Mouse (Mus musculus): ENCODE results near the gene Tm6sf1.

The Tm6sf1 gene

DNA sequence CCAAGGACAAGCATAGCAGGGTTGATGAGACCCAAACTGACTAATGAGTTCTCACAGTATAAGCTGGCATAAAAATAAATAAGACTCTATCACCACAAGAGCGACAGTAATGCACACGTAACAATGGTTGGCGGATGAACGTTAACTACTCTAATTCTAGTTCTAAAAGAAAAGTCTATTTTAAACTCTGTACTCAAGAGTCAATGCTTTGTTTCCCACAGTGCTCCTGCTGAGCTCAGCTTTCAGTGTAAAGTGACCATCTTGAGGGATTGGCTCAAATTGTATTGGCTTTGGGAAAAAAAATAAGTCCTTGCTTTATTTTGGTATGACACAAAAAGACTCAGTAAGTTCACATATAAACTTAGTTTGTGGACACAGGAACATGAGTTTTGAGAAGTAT lies 26.3 kb downstream of the Tm6sf1 start:
- DNase-seq (ENCODE audit: inconsistent ontology term), result peak; percentile 30

DNA sequence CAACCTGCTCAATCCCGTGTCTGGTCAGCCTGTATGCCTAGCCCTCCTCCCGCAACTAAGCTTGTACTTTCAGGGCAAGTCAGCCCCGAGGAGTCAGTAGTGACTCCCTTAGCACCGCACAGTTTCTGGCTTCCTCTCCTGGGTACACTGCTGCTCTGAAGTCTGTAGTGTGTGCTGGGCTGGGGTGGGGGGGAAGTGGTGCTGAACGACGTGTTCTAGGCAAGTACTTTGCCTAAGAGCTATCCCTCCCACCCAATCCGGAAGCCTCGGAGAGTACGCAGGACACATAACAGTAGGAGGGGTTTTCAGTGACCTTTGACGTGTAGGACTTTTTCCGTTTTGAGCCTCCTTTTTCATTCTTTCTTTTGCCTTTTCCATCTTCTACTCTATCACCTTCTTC lies 40.6 kb downstream of the Tm6sf1 start:
- DNase-seq (ENCODE audit: inconsistent ontology term), result no peak

DNA sequence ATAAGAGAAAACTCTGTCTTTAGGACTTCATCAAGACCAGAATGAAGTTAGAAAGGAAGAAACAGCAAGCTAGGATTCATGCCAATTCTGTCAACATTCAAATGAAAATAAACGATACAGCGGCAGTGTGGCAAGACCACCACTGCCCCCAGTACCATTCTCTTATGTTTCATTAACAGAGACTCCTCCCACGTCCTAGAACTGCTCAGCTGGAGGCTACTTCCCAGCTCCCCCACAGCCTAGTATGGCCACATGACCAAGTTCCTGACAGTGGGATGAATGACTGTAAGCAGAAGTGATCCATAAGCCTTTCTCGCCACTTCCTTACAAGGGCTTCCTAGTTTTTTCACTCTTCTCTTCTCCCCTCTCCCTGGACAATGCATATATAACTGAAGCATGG lies 45.3 kb downstream of the Tm6sf1 start:
- no peak for DNase-seq (ENCODE audit: inconsistent ontology term)

DNA sequence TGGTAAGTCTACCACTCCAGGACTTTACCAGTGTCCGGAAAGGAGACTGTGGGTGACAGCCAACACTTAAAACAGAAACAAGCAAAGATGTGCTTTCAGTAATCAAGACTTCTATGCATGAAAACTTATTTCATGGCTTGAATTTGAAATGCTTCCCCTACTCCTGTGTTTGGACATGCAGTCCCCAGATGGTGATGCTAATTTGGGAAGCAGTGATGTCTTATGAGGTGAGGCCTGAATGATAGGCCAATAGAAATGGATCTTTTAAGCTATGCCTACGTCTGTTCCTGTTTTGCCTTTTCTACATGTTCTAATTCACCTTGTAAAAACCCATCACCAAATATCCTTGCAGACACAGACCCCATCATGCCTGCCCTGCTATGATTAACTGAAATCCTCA lies 46.1 kb downstream of the Tm6sf1 start:
- no peak for DNase-seq (ENCODE audit: inconsistent ontology term)

DNA sequence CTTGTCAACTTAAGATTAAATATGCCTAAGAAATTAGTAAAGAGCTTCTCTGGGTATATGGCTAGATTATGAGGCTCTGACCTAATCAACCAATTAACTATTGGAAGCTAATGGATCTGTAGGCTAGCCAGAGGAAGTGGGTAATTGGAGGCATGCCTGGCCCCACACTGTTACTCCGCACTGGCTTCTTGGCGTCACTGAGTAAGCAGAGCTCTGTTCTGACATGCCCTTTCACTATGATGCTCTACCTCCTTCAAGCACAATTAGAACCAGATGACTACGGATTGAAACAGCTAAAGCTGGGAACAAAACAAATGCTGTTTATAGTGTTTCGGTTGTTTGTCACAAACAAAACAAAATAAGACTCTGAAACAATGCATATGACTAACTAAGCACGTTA lies 59.5 kb downstream of the Tm6sf1 start:
- DNase-seq (ENCODE audit: inconsistent ontology term), result peak; percentile 65

DNA sequence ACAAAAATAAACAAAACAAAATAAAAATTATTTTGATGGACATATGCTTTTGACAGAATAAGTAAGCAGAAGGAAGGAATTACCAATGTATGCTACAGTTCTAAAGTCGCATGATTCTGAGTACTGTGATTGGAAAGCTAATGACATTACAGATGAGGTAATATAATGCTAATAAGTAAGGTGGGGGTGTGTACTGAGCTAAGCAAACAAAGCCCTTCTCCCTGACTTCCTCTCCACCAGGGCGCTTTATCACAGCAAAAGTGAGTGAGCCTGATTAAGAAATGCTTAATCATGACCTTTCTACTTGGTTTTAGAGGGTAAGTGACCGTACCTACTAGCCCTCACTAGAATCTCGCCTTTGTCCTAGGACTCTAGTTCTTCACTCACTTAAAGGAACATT lies 61.5 kb downstream of the Tm6sf1 start:
- DNase-seq (ENCODE audit: inconsistent ontology term), result no peak

DNA sequence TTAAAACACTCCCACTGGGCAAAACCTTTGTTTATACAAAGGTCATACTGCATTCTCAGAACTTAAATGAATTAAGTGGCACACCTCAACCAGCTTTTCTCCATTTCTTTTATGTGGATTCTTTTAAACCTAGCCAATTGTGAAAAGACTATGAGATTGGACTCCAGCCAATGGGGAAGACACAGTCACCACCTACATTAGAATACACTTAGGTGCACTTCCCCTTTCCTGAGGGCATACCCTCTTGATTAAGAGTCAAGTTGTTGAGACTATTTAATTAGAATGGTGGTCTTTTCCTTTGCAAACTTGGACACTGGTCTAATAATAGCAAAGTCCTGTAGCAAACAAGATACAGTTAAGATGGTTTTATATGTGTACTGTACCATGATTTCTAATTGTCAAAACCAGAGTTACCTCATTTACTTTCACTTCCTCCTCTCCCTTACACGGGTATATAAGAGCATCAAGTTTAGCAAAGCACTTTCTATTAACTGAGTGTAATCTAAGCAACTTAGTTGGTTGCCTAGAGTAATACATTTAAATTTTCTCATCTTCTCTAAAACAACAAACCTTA lies 62.7 kb downstream of the Tm6sf1 start:
- DNase-seq (ENCODE audit: inconsistent ontology term), result peak; percentile 13

DNA sequence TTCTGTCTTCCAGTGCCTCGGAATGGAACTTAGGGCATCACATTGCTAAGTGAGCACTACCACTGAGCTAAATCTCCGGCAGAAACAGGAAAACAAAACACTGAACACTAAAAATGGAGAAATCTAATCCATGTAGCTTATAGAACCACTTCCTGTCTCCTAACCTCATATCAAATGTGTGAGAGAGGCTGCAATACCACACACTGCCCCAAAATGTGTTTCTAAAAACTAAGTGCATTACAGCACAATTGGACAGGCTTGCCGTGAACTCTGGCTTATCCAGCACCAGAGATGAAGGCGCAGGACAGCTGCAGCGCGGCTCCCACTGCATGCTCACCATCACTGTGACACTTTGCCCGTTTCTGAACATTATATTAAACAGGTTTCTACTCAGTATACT lies 70.2 kb downstream of the Tm6sf1 start:
- DNase-seq (ENCODE audit: inconsistent ontology term), result no peak

DNA sequence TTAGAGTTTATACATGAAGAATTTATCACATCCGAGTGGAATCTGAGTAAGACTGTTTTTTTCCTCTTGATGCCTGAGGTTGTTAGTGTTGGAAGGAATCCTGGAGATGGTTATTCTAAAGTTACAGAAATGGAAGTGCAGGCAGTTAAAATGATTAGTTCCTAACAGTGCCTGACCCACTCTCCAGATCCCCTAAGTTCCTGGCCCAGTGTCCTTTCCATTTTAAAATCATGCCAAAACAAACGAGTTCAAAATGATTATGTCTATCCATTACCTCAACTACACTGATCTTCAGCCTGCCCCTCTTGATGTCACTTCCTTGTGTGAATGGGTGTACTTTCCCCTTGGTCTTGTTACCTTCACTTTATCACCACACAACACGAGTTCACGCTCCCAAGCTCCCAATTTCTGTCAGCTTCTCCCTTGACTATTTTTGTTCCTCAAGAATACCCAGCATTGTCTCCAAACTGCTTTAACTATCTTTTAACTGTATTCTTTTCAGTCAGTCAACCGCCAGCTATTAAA lies 73.8 kb downstream of the Tm6sf1 start:
- peak; percentile 17 for DNase-seq (ENCODE audit: inconsistent ontology term)

DNA sequence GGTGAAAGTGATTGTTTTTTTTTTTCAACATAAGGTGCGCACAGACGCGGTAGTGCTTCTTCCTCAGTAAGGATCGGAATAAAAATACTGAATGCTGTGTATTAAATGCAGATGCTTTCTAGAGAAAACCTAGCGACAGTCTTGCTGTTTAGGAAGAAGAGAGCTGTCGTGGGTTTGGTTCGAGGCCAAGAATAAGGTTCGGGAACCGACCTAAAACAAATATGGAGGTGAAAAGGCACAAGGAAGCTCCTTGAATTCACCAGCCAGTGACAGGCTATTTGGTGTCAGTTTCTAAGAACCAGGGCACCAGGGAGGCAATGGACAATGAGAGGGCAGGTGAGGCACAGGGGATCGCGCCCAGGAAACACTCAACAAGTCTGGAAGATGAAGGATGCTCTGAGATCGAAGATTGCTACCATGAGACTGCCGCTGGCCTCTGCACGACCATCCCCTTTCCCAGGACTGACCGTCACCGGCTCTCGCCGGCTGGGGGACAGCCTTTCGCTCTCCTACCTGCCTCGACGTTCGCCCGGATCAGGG lies 74.3 kb downstream of the Tm6sf1 start:
- peak; percentile 7 for DNase-seq (ENCODE audit: inconsistent ontology term)

DNA sequence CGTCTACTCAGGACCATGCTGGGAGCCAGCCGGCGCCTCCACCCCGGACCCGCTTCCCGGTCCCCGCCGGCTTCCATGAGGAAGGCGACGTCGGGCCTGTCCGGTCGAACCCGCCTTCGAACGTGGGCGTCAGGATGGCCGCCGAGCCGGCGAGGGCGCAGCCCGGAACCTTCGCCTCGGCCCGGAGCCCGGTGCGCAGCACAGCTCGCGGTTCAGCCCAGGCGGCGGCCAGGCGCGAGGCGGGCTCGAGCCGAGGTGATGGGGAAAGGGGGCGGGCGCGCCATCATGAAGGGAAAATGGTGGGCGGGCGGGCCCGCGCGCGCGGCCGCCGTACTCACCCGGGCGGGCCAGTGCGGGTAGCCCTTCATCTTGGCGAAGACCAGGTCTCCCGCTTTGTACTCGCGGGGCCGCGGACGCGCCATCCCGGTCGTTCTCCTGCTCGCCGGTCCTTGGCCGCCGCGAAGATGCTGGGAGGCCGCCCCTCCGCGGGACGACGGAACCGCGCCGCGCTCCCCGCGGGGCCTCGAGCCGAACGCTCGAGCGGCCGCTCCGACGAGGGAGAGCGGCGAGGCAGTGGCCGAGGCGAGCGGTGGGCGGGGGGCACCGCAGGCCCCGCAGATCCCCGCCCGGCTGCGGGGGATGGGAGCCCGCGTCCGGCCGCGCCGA lies 74.9 kb downstream of the Tm6sf1 start:
- DNase-seq (ENCODE audit: inconsistent ontology term), result peak; percentile 85
